Mouse (Mus musculus): ENCODE measurements around the gene Man1c1. TPM values are rescaled to one million over a fixed set of nuclear protein-coding genes. Genes with fewer than 3 reads are reported as not detected.

Gene Man1c1
- polyA plus RNA-seq, 1 experiment, result 4.6 TPM

GRCm38 (mm10) chr4:134538997-134539580, 165.0 kb downstream of the Man1c1 start:
- Histone ChIP-seq H3K27ac (ENCODE audit: insufficient read depth, low read depth, low read length) (no peak overlapping the region), H3K36me3 (ENCODE audit: control insufficient read depth, insufficient read depth, low read length) (no peaks in the 10 kb centered on the region), H3K27me3 (replicated peaks; ENCODE audit: control insufficient read depth, insufficient read depth, low read length) (no peaks in the 10 kb centered on the region), H3K4me3 (ENCODE audit: insufficient read depth, low read depth, low read length) (no peak overlapping the region), H3K4me1 (ENCODE audit: control insufficient read depth, insufficient read depth, low read length) (no peaks in the 10 kb centered on the region; the same call in 1 of the 2 replicates)
- TF ChIP-seq CTCF (conservative IDR thresholded peaks at IDR 0.05; ENCODE audit: insufficient read depth, insufficient read length, low read depth, low read length), result no peak
- no peak for TF ChIP-seq POLR2A (IDR thresholded peaks at IDR 0.05; ENCODE audit: low read depth, low read length)
- 82% methylated on average over 10 of the region's 10 CpGs for WGBS
- no peak for DNase-seq

GRCm38 (mm10) chr4:134535787-134536151, 168.3 kb downstream of the Man1c1 start:
- Histone ChIP-seq H3K4me3 (ENCODE audit: insufficient read depth, low read depth, low read length) (peak overlapping the region; percentile 61), H3K27me3 (replicated peaks; ENCODE audit: control insufficient read depth, insufficient read depth, low read length) (no peaks in the 10 kb centered on the region), H3K27ac (ENCODE audit: insufficient read depth, low read depth, low read length) (peak overlapping the region; percentile 66; the same call in 1 of the 2 replicates), H3K4me1 (ENCODE audit: control insufficient read depth, insufficient read depth, low read length) (peaks cover 5% of the 10 kb centered on the region; the same call in 1 of the 2 replicates), H3K36me3 (ENCODE audit: control insufficient read depth, insufficient read depth, low read length) (no peaks in the 10 kb centered on the region)
- DNase-seq, result peak; percentile 31
- WGBS, result under 1% methylated on average over 8 of the region's 8 CpGs
- TF ChIP-seq CTCF (conservative IDR thresholded peaks at IDR 0.05; ENCODE audit: insufficient read depth, insufficient read length, low read depth, low read length), result no peak
- TF ChIP-seq POLR2A (IDR thresholded peaks at IDR 0.05; ENCODE audit: low read depth, low read length), result no peak

GRCm38 (mm10) chr4:134534932-134535786, 168.9 kb downstream of the Man1c1 start, which contains the start of gene Mtfr1l:
Gene Mtfr1l, minus strand, starts transcription at chr4:134535387.
- TF ChIP-seq POLR2A (IDR thresholded peaks at IDR 0.05; ENCODE audit: low read depth, low read length), result no peak
- no peak for TF ChIP-seq CTCF (conservative IDR thresholded peaks at IDR 0.05; ENCODE audit: insufficient read depth, insufficient read length, low read depth, low read length)
- WGBS, result 1% methylated on average over 71 of the region's 71 CpGs
- Histone ChIP-seq H3K4me3 (ENCODE audit: insufficient read depth, low read depth, low read length) (peak within 1 kb of the TSS; percentile 94), H3K27me3 (replicated peaks; ENCODE audit: control insufficient read depth, insufficient read depth, low read length) (no peaks in the 10 kb centered on the region), H3K4me1 (ENCODE audit: control insufficient read depth, insufficient read depth, low read length) (peaks cover 5% of the 10 kb centered on the region; the same call in 1 of the 2 replicates), H3K36me3 (ENCODE audit: control insufficient read depth, insufficient read depth, low read length) (no peaks in the 10 kb centered on the region), H3K27ac (ENCODE audit: insufficient read depth, low read depth, low read length) (peak within 1 kb of the TSS; percentile 87)
- peak; percentile 99 for DNase-seq

- WGBS, result 1% methylated on average over 57 of the region's 57 CpGs
- H3K27me3 ChIP-seq (replicated peaks; ENCODE audit: control insufficient read depth, insufficient read depth, low read length), result no peaks in the 10 kb centered on the region
- TF ChIP-seq CTCF (conservative IDR thresholded peaks at IDR 0.05; ENCODE audit: insufficient read depth, insufficient read length, low read depth, low read length) (no peak), POLR2A (IDR thresholded peaks at IDR 0.05; ENCODE audit: low read depth, low read length) (no peak)
- peak overlapping the region; percentile 94 for H3K4me3 ChIP-seq (ENCODE audit: insufficient read depth, low read depth, low read length)
- H3K4me1 ChIP-seq (ENCODE audit: control insufficient read depth, insufficient read depth, low read length), result peaks cover 5% of the 10 kb centered on the region; the same call in 1 of the 2 replicates
- peak; percentile 81 for DNase-seq
- H3K36me3 ChIP-seq (ENCODE audit: control insufficient read depth, insufficient read depth, low read length), result 0 out of 2 replicates have a peak, but pooled peaks cover under 1% of the 10 kb centered on the region
- peak overlapping the region; percentile 87 for H3K27ac ChIP-seq (ENCODE audit: insufficient read depth, low read depth, low read length)
Observed at GRCm38 (mm10) chr4:134534124-134534886, 169.8 kb downstream of the Man1c1 start.

- WGBS, result 80% methylated on average over 4 of the region's 4 CpGs
- Histone ChIP-seq H3K4me3 (ENCODE audit: insufficient read depth, low read depth, low read length) (no peak overlapping the region), H3K27ac (ENCODE audit: insufficient read depth, low read depth, low read length) (no peak overlapping the region), H3K4me1 (ENCODE audit: control insufficient read depth, insufficient read depth, low read length) (peaks cover 5% of the 10 kb centered on the region; the same call in 1 of the 2 replicates), H3K36me3 (ENCODE audit: control insufficient read depth, insufficient read depth, low read length) (peaks cover 4% of the 10 kb centered on the region), H3K27me3 (replicated peaks; ENCODE audit: control insufficient read depth, insufficient read depth, low read length) (no peaks in the 10 kb centered on the region)
- DNase-seq, result no peak
- TF ChIP-seq CTCF (conservative IDR thresholded peaks at IDR 0.05; ENCODE audit: insufficient read depth, insufficient read length, low read depth, low read length), result no peak
- no peak for TF ChIP-seq POLR2A (IDR thresholded peaks at IDR 0.05; ENCODE audit: low read depth, low read length)
Observed at GRCm38 (mm10) chr4:134533421-134533820, 170.7 kb downstream of the Man1c1 start.

GRCm38 (mm10) chr4:134532928-134533327, 171.2 kb downstream of the Man1c1 start:
- TF ChIP-seq CTCF (conservative IDR thresholded peaks at IDR 0.05; ENCODE audit: insufficient read depth, insufficient read length, low read depth, low read length) (no peak), POLR2A (IDR thresholded peaks at IDR 0.05; ENCODE audit: low read depth, low read length) (no peak)
- no peak overlapping the region for H3K4me3 ChIP-seq (ENCODE audit: insufficient read depth, low read depth, low read length)
- peaks cover 6% of the 10 kb centered on the region for H3K36me3 ChIP-seq (ENCODE audit: control insufficient read depth, insufficient read depth, low read length)
- H3K4me1 ChIP-seq (ENCODE audit: control insufficient read depth, insufficient read depth, low read length), result peaks cover 5% of the 10 kb centered on the region; the same call in 1 of the 2 replicates
- no peak overlapping the region for H3K27ac ChIP-seq (ENCODE audit: insufficient read depth, low read depth, low read length)
- WGBS, result 79% methylated on average over 4 of the region's 4 CpGs
- DNase-seq, result no peak
- H3K27me3 ChIP-seq (replicated peaks; ENCODE audit: control insufficient read depth, insufficient read depth, low read length), result no peaks in the 10 kb centered on the region

Data from kidney, adult 2 months (tissue).